Mouse (Mus musculus) bone marrow, adult 2 months (tissue): ENCODE data around the gene Cdc42bpa.

ENCODE experiments used
- CTCF ChIP-seq: fragments of 200-500 bp; IDR thresholded peaks from 2 replicates; pipeline ENCODE4 v1.5.1; 2011; ENCODE audit warnings: low read length, control low read depth; ENCODE audit not compliant: control insufficient read depth, insufficient read depth
- POLR2A ChIP-seq: fragments of 200-500 bp; IDR thresholded peaks from 2 replicates; pipeline ENCODE4 v1.6.1; 2011; ENCODE audit warnings: low read depth, mild to moderate bottlenecking, control low read depth, low read length, borderline replicate concordance; ENCODE audit not compliant: control insufficient read depth

GRCm38 (mm10) chr1:179951597-179951996 is 8.7 kb upstream of the Cdc42bpa start:
- no peak for TF ChIP-seq POLR2A
- no peak for TF ChIP-seq CTCF
